In the genomic region with DNA sequence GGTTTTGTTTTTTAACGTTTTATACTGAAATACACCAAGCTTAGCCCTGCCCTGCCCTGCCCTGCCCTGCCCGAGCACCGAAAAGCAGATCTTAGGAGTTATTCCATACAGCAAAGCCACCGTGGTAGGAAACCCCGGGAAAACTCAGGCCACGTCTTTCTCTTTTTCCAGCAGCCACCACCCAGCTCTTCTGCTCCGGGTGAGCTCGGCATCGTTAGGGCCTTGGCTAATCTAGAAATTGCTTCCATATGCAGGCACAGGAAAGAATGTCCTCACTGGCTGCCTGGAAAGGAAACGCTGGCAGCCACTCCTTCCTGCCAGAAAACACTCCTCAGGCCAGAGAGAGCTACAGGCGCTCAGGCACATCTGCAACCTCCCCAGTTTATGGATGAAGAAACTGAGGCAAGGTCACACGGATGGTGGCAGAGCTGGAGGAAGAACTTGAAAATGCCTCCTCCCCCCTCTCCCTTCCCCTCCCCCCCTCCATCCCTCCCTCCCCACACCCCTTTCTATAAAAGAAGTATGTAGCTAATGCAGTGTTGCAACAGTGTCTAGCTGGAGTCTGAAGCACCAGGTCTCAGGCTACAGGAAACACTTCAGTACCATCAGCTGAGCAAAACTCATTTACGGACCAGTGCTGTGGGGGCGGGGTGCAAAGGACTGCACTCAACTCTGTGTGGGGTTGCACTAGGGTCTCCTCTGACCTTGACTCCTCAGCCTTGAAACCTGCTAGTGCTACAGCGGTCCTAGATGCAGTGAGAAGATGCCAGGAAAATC, we compare ENCODE assay signal across 9 mouse cellular contexts. TPM values are rescaled to one million over a fixed set of nuclear protein-coding genes. Genes with fewer than 3 reads are reported as not detected.
DNase-seq lines count a peak whose midpoint lies in the region; ATAC-seq lines count a peak whose summit lies in the region.
"Had no signal": no experiment of that assay in that cellular context is flagged by ENCODE, and none has a peak within 500 bp of the region (broad histone marks: within the 10 kb centered on the region; RNA-seq: fewer than 3 reads in every experiment).

No protein-coding gene starts in this region.

- no peaks in the 10 kb centered on the region for H3K9me3 ChIP-seq in hindbrain, embryonic 10.5 days
- no peaks in the 10 kb centered on the region for H3K9me3 ChIP-seq in hindbrain, embryonic 14.5 days (ENCODE audit: control insufficient read depth, low read length)
- H3K9me3 ChIP-seq in megakaryocyte, embryonic 14.5 days: no peaks in the 10 kb centered on the region
- no peaks in the 10 kb centered on the region for H3K9me3 ChIP-seq in neural tube, embryonic 15.5 days (replicated peaks)
- H3K9me3 ChIP-seq in forebrain, embryonic 11.5 days (ENCODE audit: control insufficient read depth, low read length): no peaks in the 10 kb centered on the region

- 70% methylated on average over 15 of the region's 15 CpGs for WGBS in hindbrain, embryonic 10.5 days
- 80% methylated on average over 15 of the region's 15 CpGs for WGBS in hindbrain, embryonic 14.5 days
- WGBS in neural tube, embryonic 15.5 days: 77% methylated on average over 15 of the region's 15 CpGs
- 69% methylated on average over 15 of the region's 15 CpGs for WGBS in forebrain, embryonic 11.5 days

- no peaks in the 10 kb centered on the region for H3K27me3 ChIP-seq in hindbrain, embryonic 10.5 days (ENCODE audit: insufficient read depth, poor library complexity, severe bottlenecking)
- no peaks in the 10 kb centered on the region for H3K27me3 ChIP-seq in hindbrain, embryonic 14.5 days (ENCODE audit: control insufficient read depth, insufficient read depth, low read length)
- no peaks in the 10 kb centered on the region for H3K27me3 ChIP-seq in megakaryocyte, embryonic 14.5 days (replicated peaks)
- no peaks in the 10 kb centered on the region for H3K27me3 ChIP-seq in neural tube, embryonic 15.5 days (replicated peaks)
- no peaks in the 10 kb centered on the region for H3K27me3 ChIP-seq in forebrain, embryonic 11.5 days (ENCODE audit: control insufficient read depth, insufficient read depth, low read length)

- H3K4me1 ChIP-seq in hindbrain, embryonic 10.5 days (replicated peaks): peaks cover 27% of the 10 kb centered on the region
- no peaks in the 10 kb centered on the region for H3K4me1 ChIP-seq in hindbrain, embryonic 14.5 days (replicated peaks; ENCODE audit: control insufficient read depth, insufficient read depth, low read length)
- peaks cover 96% of the 10 kb centered on the region for H3K4me1 ChIP-seq in megakaryocyte, embryonic 14.5 days
- H3K4me1 ChIP-seq in neural tube, embryonic 15.5 days: no peaks in the 10 kb centered on the region
- no peaks in the 10 kb centered on the region for H3K4me1 ChIP-seq in forebrain, embryonic 11.5 days (replicated peaks; ENCODE audit: control insufficient read depth, insufficient read depth, low read length)

- no peak overlapping the region for H3K9ac ChIP-seq in hindbrain, embryonic 14.5 days
- no peak overlapping the region for H3K9ac ChIP-seq in neural tube, embryonic 15.5 days (replicated peaks)
- H3K9ac ChIP-seq in forebrain, embryonic 11.5 days (ENCODE audit: low read length): no peak overlapping the region

- H3K27ac ChIP-seq in hindbrain, embryonic 10.5 days: peak overlapping the region; percentile 9
- no peak overlapping the region for H3K27ac ChIP-seq in hindbrain, embryonic 14.5 days
- no peak overlapping the region for H3K27ac ChIP-seq in neural tube, embryonic 15.5 days (replicated peaks)
- H3K27ac ChIP-seq in forebrain, embryonic 11.5 days (ENCODE audit: low read depth, low read length): no peak overlapping the region

- no peak overlapping the region for H3K4me2 ChIP-seq in hindbrain, embryonic 14.5 days (replicated peaks)
- no peak overlapping the region for H3K4me2 ChIP-seq in neural tube, embryonic 15.5 days
- H3K4me2 ChIP-seq in forebrain, embryonic 11.5 days (ENCODE audit: low read depth, low read length, severe bottlenecking): no peak overlapping the region

- 0 out of 2 replicates have a peak, but pooled peaks cover 4% of the 10 kb centered on the region for H3K36me3 ChIP-seq in hindbrain, embryonic 10.5 days
- no peaks in the 10 kb centered on the region for H3K36me3 ChIP-seq in hindbrain, embryonic 14.5 days (replicated peaks; ENCODE audit: control insufficient read depth, insufficient read depth)
- H3K36me3 ChIP-seq in megakaryocyte, embryonic 14.5 days (replicated peaks; ENCODE audit: low read length): peaks cover 76% of the 10 kb centered on the region
- H3K36me3 ChIP-seq in neural tube, embryonic 15.5 days: no peaks in the 10 kb centered on the region
- no peaks in the 10 kb centered on the region for H3K36me3 ChIP-seq in forebrain, embryonic 11.5 days (ENCODE audit: control insufficient read depth, insufficient read depth, low read length)

- H3K4me3 ChIP-seq in hindbrain, embryonic 10.5 days: no peak overlapping the region
- no peak overlapping the region for H3K4me3 ChIP-seq in hindbrain, embryonic 14.5 days (replicated peaks; ENCODE audit: low read length)
- peak overlapping the region; percentile 83 for H3K4me3 ChIP-seq in megakaryocyte, embryonic 14.5 days (replicated peaks)
- H3K4me3 ChIP-seq in neural tube, embryonic 15.5 days (replicated peaks): no peak overlapping the region
- H3K4me3 ChIP-seq in forebrain, embryonic 11.5 days (ENCODE audit: low read depth, low read length): no peak overlapping the region
- H3K4me3 ChIP-seq: erythroblast, embryonic 14.5 days had no signal

- no peak for DNase-seq in hindbrain, embryonic 10.5 days (ENCODE audit: low spot score)
- no peak for DNase-seq in hindbrain, embryonic 14.5 days (ENCODE audit: low spot score)
- peak; percentile 98 for DNase-seq in heart, adult 11 months
- DNase-seq in kidney, postnatal 36 days: peak; percentile 33 to 51
- no peak for DNase-seq in forebrain, embryonic 11.5 days (ENCODE audit: low spot score)
- no peak for DNase-seq in yolk sac, embryonic 10.5 days (ENCODE audit: low spot score)

- ATAC-seq in hindbrain, embryonic 14.5 days (ENCODE audit: low FRiP score): no peak
- no peak for ATAC-seq in neural tube, embryonic 15.5 days (ENCODE audit: low FRiP score)
- ATAC-seq in forebrain, embryonic 11.5 days (replicated peaks; ENCODE audit: low FRiP score): no peak

RNA-seq across cellular contexts. Expression of gene Wipf1, which starts 20.1 kb away (rescaled TPM):
- 8.6 TPM in 2 replicates for polyA plus RNA-seq in hindbrain, embryonic 10.5 days (2016; fragmentation: Nextera tagmentation; extraction: Ambion mirVana)
- 3.8 and 3.9 TPM in 2 replicates for polyA plus RNA-seq in hindbrain, embryonic 14.5 days (2014; fragmentation: Nextera tagmentation; extraction: Ambion mirVana)
- polyA plus RNA-seq in megakaryocyte, embryonic 14.5 days (2012; ENCODE audit: insufficient read depth, low replicate concordance): 310 and 704 TPM in 2 replicates
- polyA plus RNA-seq in neural tube, embryonic 15.5 days (2015; fragmentation: Nextera tagmentation; extraction: Ambion mirVana): 2.4 and 4.8 TPM in 2 replicates
- polyA plus RNA-seq in forebrain, embryonic 11.5 days (2014; fragmentation: Nextera tagmentation; extraction: Ambion mirVana): 8.6 and 10.9 TPM in 2 replicates

Comparison
In these comparisons a context has a peak if more than half of its experiments do, and no peak if none do; other contexts are left out.
1. DNase-seq: peak in heart, adult 11 months (single experiment) and kidney, postnatal 36 days (2 of 2); none in hindbrain, embryonic 10.5 days (single experiment), hindbrain, embryonic 14.5 days (single experiment), forebrain, embryonic 11.5 days (single experiment) and yolk sac, embryonic 10.5 days (single experiment).
2. RNA of gene Wipf1, which starts 20.1 kb away (polyA plus RNA-seq): 310 to 704 TPM in megakaryocyte, embryonic 14.5 days; 8.6 to 10.9 TPM in forebrain, embryonic 11.5 days, 8.6 TPM in hindbrain, embryonic 10.5 days, 3.8 to 3.9 TPM in hindbrain, embryonic 14.5 days and 2.4 to 4.8 TPM in neural tube, embryonic 15.5 days; every median in the first group is over 10 times any median in the second.